In genomic region chr1:178988176-178988575, GRCm38 (mm10) we compare ENCODE assay signal across 15 mouse cellular contexts.
"Had no signal": no experiment of that assay in that cellular context is flagged by ENCODE, and none has a peak within 500 bp of the region (broad histone marks: within the 10 kb centered on the region; RNA-seq: fewer than 3 reads in every experiment).

No protein-coding gene starts in this region.

- H3K27ac ChIP-seq: left cerebral cortex, adult 2 months; limb, embryonic 15.5 days; liver, embryonic 15.5 days; midbrain, embryonic 10.5 days; neural tube, embryonic 13.5 days; stomach, embryonic 15.5 days had no signal

- H3K9me3 ChIP-seq: limb, embryonic 15.5 days; liver, embryonic 15.5 days; midbrain, embryonic 10.5 days; neural tube, embryonic 13.5 days; stomach, embryonic 15.5 days had no signal

- H3K27me3 ChIP-seq: limb, embryonic 15.5 days; liver, embryonic 15.5 days; neural tube, embryonic 13.5 days; stomach, embryonic 15.5 days had no signal

- H3K36me3 ChIP-seq: limb, embryonic 15.5 days; liver, embryonic 15.5 days; midbrain, embryonic 10.5 days; neural tube, embryonic 13.5 days; stomach, embryonic 15.5 days had no signal

- H3K4me2 ChIP-seq: limb, embryonic 15.5 days; liver, embryonic 15.5 days; lung, embryonic 14.5 days; neural tube, embryonic 13.5 days; stomach, embryonic 15.5 days had no signal

- H3K9ac ChIP-seq: limb, embryonic 15.5 days; liver, embryonic 15.5 days; lung, embryonic 14.5 days; neural tube, embryonic 13.5 days; stomach, embryonic 15.5 days had no signal

- ATAC-seq: intestine, embryonic 16.5 days; midbrain, embryonic 16.5 days had no signal

- H3K4me1 ChIP-seq: liver, embryonic 15.5 days; stomach, embryonic 15.5 days had no signal

- DNase-seq: lung, embryonic 14.5 days; lung, postnatal 10 days; lung, postnatal 4 days; retina, postnatal 1 day; right cerebral cortex, postnatal 4 days; spleen, adult 18-20 months; thymus, postnatal 36 days had no signal

- H3K4me3 ChIP-seq: left cerebral cortex, adult 2 months; limb, embryonic 15.5 days; liver, embryonic 15.5 days; midbrain, embryonic 10.5 days; neural tube, embryonic 13.5 days; stomach, embryonic 15.5 days had no signal
